Mouse (Mus musculus) left cerebral cortex, postnatal 10 days (tissue): ENCODE measurements at regions not wholly inside any gene's neighbourhood (a gene's known extent, or its start where the extent isn't known, plus 50 kb on each side); places are given as distances from the start of the nearest gene placed in this dataset.

Experiments
- DNase-seq, 2 experiments: peaks; one replicate each; pipeline ENCODE4 v3.0.0; 2021 to 2022; ENCODE audit warnings: low spot score in 2 of 2, mixed read lengths in 1 of 2; ENCODE audit errors: extremely low spot score in 1 of 2
- intact Hi-C: fragments of 180-260 bp; cut with DNase I; formaldehyde crosslinking; loops from one replicate; pipeline ENCODE4 v1.15.1; 2025

DNA sequence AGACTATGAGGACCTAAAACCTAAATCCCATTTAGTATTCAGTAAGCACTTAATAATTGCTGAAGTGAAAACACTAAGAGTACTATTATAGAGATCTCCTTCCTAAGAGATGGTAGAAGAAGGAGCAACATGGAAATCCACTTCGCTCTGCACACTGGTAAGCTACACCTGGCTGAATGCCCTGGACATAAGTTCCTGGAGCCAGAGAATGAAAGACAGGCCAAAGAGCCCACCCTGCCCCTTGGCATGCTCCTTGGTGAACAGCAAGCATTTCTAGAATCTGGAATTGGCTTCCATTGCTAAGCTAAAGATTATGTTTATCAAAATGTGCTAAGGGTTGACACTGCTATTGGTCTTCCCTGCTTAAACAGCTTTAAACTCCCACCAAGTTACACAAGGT, 137.3 kb downstream of the 1190002N15Rik start:
- no peak for DNase-seq
- intact Hi-C loops, result no loop called here

DNA sequence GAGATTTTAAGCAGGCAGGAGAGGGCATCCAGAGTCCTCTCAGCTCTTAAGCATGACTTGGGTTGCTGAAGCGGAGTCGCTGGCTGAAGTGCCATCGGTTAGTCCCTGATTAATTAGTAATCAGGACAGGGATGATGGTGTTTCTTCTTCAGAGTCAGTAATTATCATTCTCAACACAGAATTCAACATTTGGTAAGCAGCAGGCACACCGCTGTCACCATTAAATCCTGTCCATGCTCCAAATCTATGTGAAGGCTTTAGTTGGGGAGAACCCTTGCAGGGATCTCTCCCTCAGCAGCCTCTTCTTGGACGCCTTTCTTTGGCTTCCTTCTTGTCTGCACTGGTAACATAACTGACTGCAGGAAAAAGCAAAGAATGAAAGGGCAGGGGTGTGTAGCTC, 142.7 kb downstream of the 1190002N15Rik start:
- intact Hi-C loops, result no loop called here
- DNase-seq, result no peak

DNA sequence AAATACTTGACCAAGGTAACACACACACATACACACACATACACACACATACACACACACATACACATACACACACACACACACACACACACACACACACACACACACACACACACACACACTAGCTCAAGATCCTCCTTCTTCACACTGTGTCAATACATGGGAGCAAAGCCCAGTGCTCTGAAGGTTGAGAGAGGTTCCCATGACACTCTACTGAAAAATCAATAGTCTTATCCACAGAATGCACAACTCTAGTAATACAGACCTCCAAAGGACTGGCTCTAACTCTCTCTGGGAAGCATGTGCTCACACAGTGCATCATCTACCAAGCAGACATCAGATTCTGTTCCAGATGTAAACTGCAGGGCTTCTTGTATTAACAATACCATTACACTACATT, 151.7 kb downstream of the 1190002N15Rik start:
- no peak for DNase-seq
- intact Hi-C loops, result no loop called here

DNA sequence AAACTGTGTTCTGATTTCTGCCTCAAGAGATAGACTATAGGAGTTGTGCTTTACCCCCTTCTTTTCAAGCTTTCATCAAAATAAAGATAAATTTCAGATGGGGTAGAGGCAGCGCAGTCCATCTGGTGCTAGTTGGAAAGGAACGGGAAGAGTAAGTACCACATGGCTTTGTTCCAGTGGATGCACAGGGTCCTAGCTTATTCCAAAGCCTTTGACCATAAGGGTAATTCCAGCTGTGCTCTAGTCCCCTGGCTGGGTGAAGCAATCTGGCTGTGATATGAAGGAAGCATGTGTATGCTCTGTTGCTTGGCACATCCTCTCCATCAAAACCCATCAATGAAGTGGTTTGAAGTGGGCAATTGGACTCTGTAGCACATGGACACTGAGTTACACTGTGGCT, 155.6 kb downstream of the 1190002N15Rik start:
- intact Hi-C loops, result no loop called here
- no peak for DNase-seq

DNA sequence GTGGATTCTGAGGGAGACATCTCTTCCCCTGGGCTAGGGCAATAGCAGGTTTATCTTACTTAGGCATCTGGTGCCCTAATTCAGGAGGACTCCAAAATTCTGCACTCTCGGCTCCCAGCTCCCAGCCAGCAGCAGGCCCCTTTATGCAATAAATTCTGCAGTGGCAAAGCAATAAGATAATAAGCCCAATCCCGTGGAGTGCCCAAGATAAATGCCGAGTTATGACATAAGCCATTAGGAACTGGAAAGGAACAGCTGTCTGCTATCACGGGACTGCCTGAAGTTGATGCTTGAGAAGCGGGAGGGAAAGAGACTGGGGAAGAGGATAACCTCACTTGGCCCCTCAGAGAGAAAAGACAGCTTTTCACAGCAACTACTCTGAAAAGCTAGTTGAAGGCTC, 159.0 kb downstream of the 1190002N15Rik start:
- DNase-seq, result no peak
- intact Hi-C loops, result no loop called here

DNA sequence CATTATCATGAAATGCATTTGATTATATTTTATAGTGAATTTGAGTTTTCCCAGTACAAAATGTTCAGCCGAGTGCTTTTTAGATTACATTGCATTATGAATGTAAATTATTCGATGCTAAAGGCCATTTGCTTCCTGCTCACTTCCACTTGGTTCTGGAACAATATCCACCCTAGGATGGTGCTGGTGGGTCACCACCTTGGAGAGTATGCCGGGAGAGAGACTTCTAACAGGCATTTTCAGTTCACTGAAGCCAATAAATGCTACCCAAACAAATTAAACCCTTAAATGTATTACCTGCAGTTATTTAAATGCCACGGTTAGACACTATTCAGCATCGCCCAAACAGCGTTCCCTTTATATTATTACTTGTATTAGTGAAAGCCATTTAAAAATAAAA, 159.6 kb downstream of the 1190002N15Rik start:
- DNase-seq, result no peak
- intact Hi-C loops, result no loop called here

DNA sequence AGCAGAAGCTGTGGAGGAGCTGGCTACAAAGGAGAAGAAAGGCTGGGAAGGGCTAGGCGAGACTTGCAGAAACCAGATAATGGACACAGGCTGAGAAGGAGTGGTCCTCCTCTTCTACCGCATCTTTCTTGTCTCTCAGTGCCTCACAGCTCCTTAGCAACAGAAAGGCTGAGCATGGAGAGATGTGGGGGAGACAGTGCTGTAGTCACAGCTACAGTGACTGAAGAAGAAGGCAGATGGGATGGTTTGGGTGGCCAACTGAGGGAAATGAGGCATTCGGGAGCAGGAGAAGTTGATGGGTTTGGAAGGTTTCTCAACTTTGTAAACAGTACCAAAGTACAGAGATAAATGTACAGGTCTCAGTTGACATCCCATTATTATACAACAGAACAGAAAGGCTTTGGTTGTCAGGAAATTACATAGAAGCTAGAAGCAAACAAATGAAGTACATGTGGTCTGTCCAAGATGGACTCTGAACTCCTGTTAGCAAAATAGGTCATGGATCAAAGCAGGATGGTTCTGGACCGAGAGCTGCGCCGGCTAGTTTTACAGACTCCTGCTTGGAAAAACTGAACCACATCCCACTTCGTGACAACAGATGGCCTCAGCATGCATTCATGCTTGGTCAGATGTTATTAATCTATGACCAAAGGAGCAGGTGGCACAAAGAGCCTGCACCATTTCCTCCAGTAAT, 160.4 kb downstream of the 1190002N15Rik start:
- peak in 1 of 2 experiments; percentile 32 for DNase-seq
- intact Hi-C loops, result no loop called here

DNA sequence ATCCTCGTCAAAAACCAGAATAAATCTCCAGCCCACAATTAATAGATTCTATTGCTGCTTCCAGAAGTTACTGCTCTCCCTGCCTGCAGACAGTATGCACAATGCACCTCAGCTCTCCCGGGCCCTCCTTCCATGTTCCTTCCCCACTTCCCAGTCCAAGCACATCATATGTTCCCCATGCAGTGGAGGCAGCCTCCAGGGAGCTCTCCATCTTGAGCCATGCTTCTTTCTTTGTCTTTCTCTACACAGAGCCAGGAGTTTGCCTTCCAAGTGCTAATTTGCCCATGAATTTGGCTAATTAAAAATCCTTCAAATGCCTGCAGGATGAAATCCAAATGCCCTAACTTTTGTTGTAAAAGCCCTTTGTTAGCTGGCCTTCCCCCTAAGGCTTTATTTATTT, 166.9 kb downstream of the 1190002N15Rik start:
- DNase-seq, result no peak
- intact Hi-C loops, result no loop called here

DNA sequence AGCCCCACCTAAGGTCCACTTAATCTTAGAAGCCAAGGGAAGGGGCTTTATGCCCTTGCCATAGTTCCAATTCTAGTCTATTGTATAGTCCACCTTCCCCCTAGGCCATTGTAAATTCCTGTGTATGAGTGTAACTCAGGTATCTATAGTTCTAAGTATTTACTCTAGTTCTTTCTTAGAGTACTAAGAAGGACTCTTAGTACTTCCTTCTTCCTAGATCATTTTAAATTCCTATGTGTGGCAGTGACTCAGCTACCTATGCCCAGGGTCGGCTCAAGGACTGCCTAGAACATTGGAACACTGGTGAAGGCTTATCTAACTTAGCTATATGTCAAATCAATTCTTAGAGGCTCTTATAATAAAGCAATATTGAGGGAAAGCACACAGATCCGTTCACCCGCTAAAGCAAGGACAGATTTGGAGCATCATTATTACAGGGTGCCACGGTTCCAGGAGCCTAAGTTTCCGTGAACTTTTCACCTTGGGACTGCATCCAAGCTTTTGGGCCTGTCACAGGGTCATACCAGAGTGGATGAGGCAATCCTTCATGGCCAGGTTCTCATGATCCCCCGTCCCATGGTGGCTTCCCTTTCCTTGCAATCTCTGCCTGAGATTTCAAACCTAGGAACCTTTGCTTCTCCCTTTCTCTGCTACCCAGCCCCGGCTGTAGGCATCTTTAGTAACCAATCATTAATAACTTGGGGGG, 169.5 kb downstream of the 1190002N15Rik start:
- no peak for DNase-seq
- intact Hi-C loops, result no loop called here

DNA sequence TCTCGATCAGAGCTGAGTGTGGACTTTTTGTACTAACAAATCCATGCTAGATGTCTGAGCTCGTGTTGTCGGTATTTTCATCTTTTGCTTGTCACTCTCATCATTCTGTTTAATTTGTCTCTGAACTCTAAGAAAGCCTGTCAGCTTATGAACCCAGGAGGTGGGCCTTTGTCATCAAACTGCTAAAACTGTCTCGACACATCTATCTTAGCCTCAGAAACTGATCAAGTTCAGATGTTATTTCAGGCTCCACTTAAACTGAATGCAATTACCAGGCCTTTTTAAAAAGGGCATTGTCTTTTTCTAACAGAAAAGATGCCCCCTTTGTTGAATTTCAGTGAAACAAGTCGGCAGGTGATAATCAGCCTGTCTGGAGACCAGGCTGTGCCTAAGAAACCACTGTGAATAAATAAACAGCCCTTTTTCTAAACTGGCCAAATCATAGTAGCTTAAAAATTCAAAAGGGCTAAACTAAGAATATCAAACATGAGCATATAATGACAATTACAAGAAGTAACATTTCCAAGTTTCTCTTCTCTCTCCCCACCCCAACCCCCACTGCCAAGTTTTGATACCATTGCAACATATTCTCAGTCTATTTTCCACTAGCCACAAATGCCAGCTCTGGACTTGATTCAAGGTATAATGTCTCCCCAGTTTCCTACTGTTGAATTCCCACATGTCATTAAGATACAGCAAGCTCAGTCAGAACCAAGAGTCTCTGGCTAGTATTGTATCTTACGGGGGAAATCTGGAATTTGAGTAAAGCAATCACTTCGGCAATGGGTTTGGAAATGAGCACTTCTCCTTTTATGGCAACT, 175.8 kb downstream of the 1190002N15Rik start:
- DNase-seq, result no peak
- intact Hi-C loops, result no loop called here

DNA sequence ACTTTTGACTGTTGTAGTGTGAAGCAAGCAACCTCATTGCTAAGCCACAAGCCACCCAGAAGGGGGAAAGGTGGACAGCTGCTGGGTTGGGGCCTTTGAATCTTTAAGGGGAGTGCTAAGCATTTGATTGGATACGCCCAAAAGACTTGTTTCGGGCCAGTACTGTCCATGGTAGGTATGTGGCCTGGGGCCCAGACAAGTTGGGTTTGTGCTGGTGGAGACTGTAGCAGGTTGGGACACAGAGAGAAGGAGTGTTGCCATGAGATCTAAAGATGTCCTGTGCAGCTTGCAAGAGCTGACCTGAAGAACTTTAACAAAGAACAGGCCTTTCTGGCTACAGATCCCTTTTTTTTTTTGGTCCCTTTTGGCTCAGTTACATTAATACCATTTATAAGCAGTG, 176.9 kb downstream of the 1190002N15Rik start:
- no peak for DNase-seq
- intact Hi-C loops, result no loop called here

DNA sequence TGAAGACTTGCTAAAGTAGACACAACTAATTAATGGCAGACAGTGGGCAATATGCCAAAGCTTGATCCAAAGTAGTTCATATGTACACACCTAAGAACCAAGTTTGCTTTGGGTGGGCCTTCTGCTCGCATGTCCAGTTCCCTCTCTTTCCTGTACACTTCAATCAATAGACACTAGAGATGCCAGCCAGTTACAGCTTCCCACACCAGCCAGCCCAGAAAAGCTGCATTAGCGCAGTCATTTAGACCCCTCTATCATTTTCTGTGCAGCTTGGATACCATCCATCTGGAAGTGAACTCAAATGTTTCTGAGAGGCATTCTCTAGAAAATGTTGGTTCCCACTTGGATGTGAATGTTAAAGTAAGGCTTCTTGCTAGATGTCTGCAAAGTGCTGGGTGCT, 179.7 kb downstream of the 1190002N15Rik start:
- no peak for DNase-seq
- intact Hi-C loops, result no loop called here

DNA sequence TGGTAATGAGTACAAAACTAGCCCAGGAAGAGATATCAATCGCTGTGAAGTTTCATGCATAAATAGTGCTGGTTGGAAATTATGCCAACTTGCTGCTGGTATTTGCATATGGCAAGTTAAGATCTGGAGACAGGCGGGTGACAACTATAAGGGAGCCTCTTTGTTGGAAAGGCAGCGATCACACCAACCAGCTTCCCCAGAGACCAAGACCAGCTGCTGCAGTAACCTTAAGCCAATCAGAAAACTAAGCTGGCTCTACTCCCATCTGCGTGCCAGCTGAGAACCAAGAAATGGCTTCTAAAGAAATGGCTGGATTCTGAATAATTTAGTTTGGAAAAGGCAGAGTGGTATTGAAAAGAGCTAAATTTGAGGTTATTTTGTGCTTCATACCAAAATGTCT, 195.9 kb downstream of the 1190002N15Rik start:
- intact Hi-C loops, result no loop called here
- DNase-seq, result no peak

DNA sequence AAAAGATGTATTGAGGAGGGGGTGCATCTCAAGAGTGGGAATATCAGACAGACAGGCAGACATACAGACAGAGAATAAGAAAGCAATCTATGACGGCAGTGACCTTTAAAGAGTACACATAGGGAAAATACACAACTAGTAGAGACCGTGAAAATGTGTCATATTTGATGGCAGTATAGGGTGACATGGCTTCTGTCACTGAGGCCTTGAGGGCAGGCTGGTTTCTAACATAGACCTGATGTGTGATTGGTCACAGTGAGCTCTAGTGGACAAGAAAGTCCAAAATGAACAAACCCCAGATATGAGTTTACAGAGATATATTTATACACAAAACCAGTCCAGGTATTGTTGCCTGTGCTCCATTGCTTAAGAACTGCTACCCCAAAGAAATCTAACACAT, 196.3 kb downstream of the 1190002N15Rik start:
- intact Hi-C loops, result no loop called here
- DNase-seq, result no peak

DNA sequence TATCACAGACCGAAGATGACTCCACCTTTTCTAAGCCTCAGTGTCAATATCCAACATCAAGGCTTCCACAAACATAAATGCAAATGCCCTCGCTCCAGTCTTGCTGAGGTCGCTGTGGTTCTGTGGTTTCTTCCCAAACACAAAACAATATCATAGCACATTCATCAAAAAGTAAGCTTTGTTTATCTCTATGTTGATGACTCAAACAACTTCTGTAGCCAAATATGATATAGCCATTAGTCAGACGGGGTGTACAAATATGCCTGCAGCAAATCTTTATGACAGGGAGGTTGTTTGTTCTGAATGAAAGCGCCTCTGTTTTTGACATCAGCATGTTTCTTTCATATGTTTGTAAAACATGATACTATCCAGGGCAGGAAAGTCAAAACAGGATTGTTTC, 204.4 kb downstream of the 1190002N15Rik start:
- DNase-seq, result no peak
- intact Hi-C loops, result no loop called here

DNA sequence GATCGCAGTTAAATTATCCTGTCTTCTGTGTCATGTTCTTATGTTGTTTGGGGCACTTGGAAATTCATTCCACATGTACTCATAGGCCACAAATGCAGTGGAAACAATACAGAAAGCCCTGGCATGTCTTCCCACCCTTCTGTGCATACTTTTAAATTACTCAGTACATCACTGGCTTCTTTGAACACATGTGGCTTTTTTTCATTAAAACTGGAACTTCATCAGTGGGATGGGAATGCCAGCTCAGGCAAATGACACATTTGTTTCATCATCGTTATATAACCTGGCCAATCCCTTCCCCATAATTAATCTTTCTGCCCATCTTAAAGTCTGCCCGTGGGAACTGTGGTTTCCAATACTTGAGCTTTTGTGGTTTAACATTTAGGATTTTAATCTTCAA, 214.9 kb downstream of the 1190002N15Rik start:
- intact Hi-C loops, result no loop called here
- no peak for DNase-seq

DNA sequence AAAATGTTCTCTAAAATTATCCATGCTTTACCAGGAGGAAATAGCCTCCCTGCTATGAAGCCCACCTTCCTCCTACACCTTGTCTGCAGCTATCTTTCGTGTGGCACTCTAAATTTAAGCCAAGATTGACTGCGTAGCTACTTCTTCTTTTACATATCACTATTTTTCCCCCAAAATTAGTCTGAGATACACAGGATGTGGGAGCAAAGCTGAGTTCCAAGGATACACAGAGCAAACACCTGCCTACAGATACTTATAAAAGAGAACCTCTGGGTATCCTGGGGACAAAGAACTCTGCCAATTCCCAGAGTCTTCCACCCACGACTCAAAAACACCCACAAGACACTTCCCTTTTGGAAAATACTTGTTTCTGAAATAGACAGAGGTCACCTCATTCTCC, 235.3 kb downstream of the 1190002N15Rik start:
- DNase-seq, result no peak
- intact Hi-C loops, result no loop called here

DNA sequence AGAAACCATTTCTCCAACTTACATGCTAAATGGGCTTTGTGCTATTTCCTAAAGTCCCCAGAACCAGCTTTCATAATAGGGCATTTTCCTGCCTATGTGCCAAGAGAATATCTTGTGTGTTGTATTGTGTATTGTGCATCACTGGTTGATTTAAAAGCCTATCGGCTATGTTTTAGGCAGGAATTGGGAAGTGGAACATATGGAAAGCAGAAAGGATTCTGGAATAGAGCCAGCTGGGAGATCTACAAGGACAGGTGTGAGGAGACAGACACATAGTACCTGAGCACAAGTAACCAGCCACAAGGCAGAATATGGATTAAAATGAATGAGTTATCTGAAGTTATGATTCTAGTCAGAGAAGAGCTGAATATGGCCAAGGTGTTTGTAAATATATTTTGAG, 236.0 kb downstream of the 1190002N15Rik start:
- intact Hi-C loops, result no loop called here

DNA sequence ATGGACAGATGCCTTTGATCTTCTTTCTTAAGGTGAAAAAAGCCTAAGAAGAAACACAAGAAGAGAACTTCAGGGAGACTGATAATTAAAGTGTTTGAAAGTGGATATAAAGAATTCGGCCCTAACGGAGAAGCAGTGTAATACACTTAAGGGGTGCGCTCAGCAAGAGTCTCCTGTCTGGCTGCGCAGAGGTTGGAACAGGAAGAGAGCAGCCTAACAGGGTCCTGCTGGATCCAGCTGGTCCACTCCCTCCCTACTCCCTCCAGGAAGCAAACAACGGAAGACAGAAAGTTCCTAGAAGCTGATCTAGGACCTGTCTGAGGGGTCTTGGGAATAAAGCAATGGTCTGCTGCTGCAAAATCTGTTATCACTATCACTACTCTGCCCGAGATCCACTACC, 242.4 kb downstream of the 1190002N15Rik start:
- intact Hi-C loops, result no loop called here
- no peak for DNase-seq

More for the DNA sequence above, 236.0 kb downstream of the 1190002N15Rik start:
- no peak for DNase-seq

DNA sequence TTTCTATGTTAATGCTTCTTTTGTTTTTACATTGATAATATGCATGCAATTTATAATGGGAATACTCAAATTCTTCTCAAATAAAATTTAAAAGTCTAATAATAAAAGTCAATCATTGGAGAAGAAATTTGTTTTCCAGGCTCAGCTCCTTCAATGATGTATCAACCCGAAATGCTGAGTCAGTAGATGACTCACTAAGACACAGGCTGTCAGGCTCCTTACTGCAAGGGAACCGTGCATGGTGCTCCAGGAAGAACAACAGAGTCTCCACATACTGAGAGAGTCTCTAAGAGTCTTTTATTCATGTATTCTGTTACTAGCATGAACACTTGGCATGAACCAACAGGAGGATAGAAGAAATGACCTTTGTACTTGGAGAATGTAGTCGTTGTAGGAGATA, 245.7 kb downstream of the 1190002N15Rik start:
- intact Hi-C loops, result no loop called here
- no peak for DNase-seq
